Mouse (Mus musculus) urinary bladder, postnatal 25 days (tissue): ENCODE data around the gene Slc8b1.
A peak's percentile ranks its signal among the peaks of the same experiment; 100 is the strongest.

Experiments used
- DNase-seq: peaks from one replicate; pipeline ENCODE4 v3.0.0; 2022; ENCODE audit warnings: low spot score

Slc8b1 gene

DNA sequence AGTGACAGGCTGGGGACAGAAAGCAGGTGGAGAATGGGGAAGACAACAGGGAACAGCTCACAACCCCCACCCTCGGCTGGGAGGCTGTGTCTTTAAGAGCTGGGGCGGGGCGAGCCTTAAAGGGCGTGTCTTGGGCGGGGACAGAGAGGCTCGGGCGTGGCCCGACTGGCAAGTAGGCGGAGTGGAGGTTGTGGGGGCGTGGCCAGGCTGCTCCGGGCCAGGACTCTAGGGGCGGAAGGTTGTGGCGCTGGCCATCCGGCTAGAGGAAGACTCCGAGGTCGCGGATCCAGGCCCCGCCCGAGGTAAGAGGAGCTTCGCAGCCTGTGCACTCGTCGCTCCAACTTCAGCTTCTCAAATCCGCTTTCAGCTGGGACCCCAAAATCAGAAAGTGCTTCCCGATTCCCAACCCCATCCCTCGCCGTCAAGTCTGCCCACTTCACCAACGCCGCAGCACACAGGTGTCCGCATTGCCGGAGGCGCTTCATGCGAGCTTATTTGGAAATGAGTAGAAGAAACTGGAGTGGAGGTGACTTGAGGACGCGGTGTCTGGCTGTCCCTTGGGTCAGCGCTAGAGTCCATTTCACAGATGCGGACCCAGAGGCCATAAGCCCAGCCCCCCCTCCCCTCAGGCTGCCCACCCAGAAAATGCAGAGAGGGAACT is at the start of gene Slc8b1:
Gene Slc8b1 (plus strand): TSS at position 187 of the 661 bp plus-strand sequence.
- peak; percentile 97 for DNase-seq

DNA sequence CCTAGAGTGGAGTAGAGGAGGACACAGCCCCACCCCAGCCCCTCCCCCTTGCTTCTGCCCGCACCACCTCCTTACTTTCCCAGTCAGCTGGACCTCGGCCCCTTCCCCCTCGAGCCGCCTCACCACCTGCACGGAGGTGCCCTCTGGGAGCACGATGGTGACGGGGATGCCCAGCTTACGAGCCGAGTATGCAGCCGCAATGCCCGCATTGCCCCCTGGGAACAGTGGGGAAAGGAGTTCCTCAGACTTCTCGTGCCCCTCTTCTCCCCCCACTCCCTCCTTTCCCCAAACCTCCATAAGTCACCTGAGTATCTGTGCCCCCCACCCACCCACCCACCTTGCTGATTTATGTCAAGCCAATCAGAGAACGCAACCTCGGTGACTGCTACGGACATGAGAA is 49.1 kb upstream of the Slc8b1 start:
- DNase-seq = no peak

DNA sequence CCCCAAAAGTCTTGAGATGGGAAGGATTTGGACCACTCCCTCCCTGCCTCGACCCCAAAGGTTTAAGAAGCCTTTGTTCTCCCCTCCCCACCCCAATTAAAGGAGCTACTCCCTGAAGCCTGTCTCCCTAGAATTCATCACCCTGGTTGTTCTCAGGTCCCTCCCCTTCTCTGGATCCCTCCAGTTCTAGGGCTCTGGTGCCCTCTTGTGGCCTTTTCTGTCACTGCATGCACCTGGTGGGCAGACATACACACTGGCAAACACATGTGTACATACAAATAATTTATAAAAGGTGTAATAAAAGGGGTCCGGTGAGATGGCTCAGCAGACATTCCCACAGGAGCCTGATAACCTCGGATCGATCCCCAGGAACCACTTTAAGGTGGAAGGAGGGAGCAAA is 46.6 kb upstream of the Slc8b1 start:
- no peak for DNase-seq

DNA sequence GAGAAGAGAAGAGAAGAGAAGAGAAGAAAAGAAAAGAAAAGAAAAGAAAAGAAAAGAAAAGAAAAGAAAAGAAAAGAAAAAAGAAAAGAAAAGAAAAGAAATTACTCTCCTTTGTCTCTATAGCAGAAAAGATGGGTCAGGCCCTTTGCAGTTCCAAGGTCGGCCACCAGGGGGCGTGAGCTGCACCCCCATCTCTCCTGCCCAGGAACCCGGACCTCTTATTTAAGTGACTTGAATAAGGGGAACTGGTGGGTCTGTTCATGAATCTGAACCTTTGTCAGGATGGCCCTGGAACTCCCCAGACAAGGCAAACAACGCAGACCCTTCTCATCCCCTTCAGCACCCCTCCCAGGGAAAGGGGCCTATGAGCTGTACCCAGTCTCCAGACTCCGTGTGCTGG is 45.9 kb upstream of the Slc8b1 start:
- DNase-seq = peak; percentile 23

DNA sequence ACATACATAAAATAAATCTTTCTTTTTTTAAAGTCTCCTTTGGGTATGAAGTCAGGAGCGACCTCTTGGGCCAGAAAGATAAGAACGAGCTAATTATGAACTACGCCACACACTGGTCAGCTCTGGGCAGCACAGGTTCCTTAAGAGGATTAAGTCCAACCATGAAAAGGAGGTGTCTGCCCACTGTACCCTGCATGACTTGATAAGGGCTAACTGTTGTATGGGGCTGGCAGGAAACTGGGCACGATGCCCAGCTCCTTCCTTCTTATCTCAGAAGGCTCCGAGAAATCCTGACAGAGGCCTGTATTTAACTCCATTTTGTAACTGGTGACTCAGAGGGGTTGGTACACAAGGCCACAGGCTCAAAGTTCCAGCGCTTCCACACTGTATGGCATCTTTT is 45.1 kb upstream of the Slc8b1 start:
- DNase-seq = peak; percentile 36

DNA sequence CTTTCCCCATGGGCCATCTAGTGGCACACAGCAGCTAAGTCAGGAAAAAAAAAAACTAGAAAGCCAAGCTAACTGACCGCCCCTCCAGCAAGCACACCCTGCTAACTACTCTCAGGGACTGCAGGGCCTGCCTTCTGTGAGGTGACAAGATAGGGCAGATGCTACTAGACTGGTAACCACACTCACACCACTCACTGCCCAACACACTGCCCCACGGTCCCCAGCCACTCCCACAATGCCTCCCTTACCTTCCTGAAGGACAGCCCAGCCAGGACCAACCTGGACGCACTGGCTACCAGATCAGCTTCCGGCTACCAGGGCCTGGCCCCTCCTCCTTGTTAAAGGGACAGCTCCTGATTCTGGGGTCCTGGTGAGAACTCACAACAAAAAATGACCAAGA is 43.9 kb upstream of the Slc8b1 start:
- DNase-seq = no peak

DNA sequence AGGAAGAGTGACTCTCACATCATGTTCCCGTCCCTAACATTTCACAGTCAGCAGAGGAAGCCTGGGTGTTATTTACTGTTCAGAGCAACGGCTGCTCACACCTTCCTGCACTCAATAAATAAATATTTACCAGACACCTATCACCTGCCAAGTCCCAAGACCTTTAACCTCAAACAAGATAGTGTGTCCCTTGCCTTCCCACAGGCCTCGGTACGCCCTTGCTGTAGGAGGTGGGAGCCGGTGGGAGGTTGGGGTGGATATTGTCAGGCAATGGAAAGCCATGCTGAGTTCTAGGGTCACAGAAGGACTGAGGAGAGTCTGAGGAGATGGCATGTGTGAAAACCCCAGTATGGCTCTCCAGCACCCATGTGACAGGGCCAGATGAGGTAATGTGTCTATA is 42.6 kb upstream of the Slc8b1 start:
- no peak for DNase-seq

DNA sequence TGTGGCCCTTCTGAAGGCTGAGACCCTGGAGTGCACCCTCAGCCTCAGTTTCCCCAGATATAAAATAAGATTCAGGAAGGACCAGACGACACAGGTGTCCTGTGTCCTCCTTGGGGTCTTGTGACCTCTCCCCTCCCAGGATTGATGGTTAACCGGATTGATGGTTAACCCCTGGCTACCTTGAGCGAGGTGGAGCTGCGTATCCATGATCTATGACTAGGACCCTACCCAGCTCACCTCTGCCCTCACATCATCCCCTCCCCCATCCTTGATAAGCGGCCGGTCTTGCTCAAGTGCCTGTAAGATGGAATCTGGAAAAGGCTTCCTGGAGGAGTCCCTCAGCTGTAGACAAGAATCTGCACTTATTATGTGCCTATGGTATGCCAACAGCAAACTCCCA is 42.1 kb upstream of the Slc8b1 start:
- no peak for DNase-seq

DNA sequence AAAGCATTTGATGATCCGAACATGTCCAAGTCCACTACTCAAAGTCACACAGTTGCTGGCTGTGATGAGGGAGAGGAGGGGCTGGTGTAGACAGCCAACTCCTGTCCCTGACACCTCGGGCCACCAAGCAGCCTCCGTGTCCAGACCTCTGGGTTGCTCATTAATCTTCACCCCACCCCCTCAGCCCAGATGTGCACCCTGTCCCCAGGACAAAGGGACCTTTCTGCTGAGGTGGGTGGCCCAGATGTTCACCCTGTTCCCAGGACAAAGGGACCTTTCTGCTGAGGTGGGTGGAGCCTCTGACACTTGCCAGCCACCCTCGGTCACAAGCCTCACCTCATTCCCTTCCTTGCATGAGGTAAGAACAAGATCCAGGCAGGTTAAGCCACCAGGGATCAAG is 39.4 kb upstream of the Slc8b1 start:
- DNase-seq = no peak

DNA sequence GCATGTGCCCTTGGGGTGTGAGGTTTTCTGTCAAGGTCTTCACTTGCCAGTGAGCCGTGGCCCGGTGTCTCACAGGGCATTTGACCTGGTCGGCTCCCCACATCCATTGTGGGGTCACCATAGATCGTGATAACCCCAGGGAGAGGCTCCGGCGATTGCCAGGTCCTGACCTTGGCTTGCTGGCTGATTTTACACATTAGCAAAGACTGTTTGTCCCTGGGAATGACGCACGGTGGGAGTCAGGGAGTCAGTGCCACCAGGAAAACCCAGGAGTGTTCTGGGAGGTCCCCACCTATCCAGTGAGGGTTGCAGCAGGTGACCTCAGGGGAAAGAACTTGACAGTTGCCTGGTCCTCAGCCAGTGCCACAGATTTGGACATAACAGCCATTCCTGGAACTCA is 38.2 kb upstream of the Slc8b1 start, which contains the start of gene Sdsl:
Gene Sdsl (minus strand): TSS at position 41 of the 400 bp plus-strand sequence.
- DNase-seq = no peak

DNA sequence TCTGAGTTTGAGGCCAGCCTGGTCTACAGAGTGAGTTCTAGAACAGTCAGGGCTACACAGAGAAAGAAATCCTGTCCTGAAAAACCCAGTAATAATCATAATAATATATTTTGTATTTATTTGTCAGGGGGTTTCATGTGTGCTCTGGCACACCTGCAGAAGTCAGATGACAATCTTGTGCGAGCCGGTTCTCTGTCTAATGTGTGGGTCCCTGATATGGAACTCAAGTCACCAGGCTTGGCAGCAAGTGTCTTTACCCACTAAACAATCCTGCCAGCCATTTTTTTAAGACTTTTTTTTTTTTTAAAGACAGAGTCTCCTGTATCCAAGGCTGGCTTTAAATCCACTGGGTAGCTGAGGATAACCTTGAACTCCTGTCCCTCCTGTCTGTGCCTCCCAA is 37.6 kb upstream of the Slc8b1 start:
- no peak for DNase-seq

DNA sequence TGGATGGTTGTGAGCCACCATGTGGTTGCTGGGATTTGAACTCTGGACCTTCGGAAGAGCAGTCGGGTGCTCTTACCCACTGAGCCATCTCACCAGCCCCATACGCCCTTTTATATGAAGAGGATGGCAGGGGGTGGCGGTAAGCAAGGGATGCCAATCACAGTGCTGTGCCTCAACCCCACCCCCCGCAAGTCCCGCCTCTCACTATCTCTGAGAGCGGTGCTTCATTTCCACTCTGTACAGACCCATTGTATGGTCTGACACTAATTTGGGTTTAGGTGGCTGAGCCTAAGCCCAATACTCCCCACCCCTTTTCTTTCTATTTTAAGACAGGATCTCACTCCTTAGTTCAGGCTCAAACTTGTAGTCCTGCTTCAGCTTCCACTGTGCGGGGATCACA is 35.1 kb upstream of the Slc8b1 start:
- no peak for DNase-seq

DNA sequence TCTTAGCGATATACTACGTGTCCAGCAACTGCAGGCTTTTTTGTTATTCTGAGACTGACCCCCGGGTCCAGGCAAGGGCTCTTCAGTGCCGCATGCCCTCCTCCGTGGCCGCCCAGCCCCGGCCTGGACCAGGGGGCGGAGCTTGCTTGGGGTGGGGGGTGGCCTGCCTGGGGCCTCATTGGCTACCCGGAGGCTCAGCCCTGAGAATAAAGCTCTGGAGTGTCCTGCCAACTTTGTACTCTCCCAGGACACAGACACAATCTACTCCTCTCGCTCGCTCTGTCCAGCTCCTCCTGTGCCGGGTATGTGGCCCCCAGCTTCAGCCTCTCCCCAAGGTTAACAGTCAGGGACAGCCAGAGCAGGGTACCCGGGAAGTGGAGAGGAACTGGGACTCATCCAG is 34.7 kb upstream of the Slc8b1 start, which contains the start of gene Sds:
Gene Sds (plus strand): TSS at position 231 of the 400 bp plus-strand sequence.
- no peak for DNase-seq

DNA sequence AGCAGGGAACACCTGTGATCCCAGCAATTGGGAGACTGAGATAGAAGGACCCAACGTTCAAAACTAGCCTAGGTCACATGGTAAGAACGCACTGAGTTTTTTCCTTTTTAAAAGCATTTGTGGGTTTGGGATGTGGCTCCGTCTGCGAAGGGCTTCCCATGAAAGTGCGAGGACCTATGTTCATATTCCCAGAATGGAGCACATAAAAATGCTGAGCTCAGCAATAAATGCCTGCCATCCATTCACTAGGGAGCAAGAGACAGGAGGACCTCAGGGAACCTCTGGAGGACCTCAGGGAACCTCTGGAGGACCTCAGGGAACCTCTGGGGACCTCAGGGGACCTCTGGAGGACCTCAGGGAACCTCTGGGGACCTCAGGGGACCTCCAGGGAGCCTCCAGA is 33.0 kb upstream of the Slc8b1 start:
- no peak for DNase-seq

DNA sequence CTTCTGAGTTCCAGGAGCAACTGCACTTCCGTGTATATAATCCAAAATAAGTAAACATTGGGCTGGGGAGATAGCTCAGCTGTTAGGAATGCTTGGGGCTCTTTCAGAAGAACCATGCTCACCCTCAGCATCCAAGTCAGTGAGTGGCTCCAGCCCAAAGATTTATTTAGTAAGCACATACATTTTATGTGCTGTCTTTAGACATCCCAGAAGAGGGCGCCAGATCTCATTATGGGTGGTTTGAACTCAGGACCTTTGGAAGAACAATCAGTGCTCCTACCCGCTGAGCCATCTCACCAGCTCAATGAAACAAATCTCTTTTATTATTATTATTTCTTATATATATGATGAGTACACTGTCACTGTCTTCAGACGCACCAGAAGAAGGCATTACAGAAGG is 31.4 kb upstream of the Slc8b1 start:
- DNase-seq = no peak

DNA sequence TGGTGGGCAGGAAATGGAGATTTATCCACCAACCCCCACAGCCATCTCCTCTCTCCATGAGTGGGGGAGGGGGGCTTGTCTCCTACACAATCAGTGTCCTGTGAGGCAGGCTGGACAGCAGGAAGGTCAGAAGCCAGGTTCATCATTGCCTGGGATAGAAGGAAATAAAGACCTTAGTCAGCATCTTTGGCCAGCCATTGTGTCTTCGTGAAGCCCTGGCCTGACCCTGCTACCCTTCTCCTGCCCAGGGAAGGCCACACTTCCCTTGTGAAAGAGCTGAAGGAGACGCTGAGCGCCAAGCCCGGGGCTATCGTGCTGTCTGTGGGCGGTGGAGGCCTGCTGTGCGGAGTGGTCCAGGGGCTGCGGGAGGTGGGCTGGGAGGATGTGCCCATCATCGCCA is 29.8 kb upstream of the Slc8b1 start:
- DNase-seq = no peak

DNA sequence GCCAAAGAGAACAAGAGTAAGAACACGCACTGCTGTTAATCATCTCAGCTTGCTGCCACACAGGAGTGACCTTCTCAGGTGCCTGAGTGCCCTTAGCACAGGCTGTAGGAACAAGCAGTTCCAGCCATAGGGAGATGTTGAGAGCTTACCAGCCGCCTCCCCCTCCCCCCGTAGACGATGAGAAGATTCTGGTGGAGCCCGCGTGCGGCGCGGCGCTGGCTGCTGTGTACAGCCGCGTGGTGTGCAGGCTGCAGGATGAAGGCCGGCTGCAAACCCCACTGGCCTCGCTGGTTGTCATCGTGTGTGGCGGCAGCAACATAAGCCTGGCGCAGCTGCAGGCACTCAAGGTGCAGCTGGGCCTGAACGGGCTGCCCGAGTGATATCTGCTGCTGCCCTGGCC is 27.6 kb upstream of the Slc8b1 start:
- DNase-seq = no peak

DNA sequence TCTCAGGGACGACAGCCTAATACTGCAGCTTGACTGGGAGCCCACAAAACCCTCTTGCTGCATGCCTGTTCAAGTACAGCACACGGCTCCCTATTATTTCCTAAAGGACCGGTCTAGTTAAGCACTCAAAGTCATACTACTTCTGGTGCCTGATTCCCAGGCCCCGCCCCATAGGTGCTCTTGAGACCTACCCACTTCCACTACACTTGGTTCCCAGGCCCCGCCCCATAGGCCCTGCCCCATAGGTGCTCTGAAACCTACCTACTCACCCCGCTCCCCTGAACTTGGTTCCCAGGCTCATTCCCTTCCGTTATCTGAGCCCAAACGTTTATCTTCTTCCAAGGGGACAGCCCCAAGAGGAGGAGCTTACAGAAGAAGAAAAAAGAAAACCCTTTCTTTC is 23.1 kb upstream of the Slc8b1 start:
- DNase-seq = no peak

DNA sequence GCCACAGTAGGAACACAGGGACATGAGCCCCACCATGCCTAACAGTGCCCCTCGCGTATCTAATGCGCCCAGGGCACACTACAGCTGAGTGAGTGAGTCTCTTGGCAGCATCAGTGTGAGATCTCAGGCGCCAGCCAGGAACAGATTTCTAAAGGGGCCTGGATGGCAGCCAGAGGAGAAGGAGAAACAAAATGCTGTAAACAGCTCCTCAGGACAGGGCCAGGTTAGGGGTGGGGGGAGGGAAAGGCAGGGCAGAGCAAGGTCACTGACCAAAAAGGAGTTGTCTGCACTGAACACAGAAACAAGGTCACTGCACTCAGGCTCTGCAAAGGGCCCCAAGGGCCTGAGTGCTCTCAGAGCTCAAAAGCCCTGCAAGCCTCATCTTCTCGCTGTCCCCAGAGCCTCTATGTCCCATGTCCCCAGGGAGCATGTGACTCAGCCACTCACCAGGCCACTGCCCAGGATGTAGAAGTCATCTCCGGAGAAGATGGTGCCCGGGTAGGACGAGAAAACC is 20.2 kb upstream of the Slc8b1 start:
- no peak for DNase-seq

DNA sequence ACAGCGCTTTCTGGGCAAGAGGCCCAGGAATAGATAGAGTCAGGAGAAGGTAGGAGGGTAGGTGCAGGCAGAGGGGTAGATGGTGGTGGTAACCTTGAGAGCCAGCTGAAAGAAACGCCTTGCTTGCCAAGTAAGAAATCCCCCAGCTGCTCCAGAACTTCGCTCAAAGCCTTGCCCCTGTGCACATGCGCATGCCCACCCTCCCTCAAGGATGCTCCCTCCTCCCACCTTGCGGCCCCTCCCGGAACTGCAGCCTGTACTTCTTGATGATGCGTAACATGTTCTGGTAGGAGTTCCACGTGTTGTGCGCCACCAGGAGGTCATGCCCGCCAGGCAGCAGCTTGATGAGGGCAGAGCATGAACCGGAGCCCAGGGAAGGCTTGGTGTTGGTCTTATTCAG is 18.5 kb upstream of the Slc8b1 start:
- no peak for DNase-seq

DNA sequence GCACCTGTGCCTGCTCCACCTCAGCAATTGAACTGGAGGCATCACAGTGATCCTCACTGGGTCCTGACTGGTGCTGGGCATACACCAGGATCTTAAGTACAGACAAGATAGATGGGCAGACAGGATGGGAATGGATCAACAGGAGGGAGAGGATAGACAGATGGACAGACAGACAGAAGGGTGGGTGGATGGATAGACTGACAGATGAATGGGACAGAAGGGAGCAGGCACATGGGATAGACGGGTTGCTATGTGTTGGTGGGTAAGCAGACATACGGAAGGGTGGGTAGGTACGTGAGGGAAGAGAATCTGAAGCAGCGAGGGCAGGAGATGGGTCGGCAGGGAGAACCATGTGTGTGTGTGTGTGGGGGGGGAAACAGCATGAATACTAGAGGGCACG is 17.5 kb upstream of the Slc8b1 start:
- no peak for DNase-seq

DNA sequence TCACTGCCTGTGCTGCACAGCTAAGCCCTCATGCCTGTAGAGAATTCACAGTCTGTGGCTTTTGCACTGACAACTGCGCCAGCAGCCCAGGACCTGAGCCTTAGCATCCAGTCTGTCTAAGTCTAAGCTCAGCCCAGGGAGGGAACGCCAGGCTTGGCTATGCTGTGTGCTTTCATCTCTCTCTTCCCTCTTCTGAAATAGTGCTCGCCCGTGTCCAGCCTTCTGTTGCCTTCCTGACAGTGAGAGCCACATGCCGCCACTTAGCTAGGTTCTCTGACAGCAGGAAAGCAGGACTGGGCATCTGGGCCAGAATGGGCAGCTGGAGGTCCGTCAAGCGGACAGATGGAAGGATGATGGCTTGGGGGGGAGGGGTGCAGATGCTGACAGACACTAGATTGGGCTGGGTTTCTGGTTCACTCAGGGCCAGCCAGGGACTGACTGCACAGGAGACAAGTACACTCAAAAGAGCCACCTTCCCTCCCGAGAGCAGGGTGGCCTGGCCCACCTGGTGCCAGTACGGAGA is 17.0 kb upstream of the Slc8b1 start:
- DNase-seq = no peak

DNA sequence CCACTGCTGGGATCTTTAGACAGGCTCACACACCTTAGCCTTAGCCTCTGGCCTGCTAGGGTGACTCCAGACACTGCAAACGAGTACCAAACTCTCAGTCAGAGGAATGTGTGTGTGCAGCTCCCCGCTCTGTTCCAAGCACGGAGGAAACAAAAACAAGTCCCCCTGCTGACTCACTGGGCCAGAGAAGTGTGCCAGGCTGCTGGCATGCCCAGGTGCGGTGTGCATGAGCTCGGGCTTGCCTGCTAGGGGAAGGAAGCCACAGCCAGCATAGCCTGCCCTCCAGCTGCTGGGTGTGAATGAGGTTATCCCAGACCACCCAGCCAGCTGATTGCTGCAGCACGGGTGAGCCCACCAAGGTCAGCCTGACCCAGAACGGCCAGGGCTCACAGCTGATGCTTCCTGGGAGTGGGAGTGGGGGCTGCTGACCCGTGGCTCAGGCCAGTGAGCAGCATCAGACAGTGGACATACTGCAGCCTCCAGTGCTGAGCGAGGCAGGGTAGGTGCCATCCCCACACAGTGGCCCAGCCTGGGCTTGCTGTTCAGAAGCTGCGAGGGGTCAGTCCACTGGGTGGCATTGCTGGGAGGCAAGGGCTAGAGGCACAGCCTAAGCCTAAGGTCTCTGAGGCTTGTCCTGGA is 15.8 kb upstream of the Slc8b1 start:
- no peak for DNase-seq
